Mouse (Mus musculus) G1E (cell line): Measurements from ENCODE around the gene Vmn1r10. TPM values are rescaled to one million over a fixed set of nuclear protein-coding genes. Genes with fewer than 3 reads are reported as not detected.

Experiments used
- ATAC-seq: 2 replicates; pipeline ENCODE4 v1.8.0; 2016; ENCODE audit warnings: mild to moderate bottlenecking; ENCODE audit not compliant: insufficient number of reproducible peaks, poor library complexity, low FRiP score, severe bottlenecking; ENCODE audit errors: extremely low read depth
- DNase-seq: peaks from one replicate; pipeline ENCODE4 v3.0.0; 2012; ENCODE audit warnings: low spot score
- H3K27me3 ChIP-seq: 2 replicates; pipeline ENCODE4 v1.6.1; 2012; ENCODE audit warnings: mild to moderate bottlenecking, low read length, inconsistent platforms; ENCODE audit not compliant: insufficient read depth
- H3K36me3 ChIP-seq: replicated peaks from 2 replicates; pipeline ENCODE3; 2012; ENCODE audit warnings: mild to moderate bottlenecking, inconsistent platforms
- H3K4me1 ChIP-seq: 2 replicates; pipeline ENCODE4 v1.6.1; 2012; ENCODE audit warnings: low read depth, low read length, inconsistent platforms, mixed read lengths; ENCODE audit not compliant: insufficient read depth
- H3K4me3 ChIP-seq: 2 replicates; pipeline ENCODE4 v1.5.1; 2012; ENCODE audit warnings: low read depth, mild to moderate bottlenecking, inconsistent platforms, low read length, moderate library complexity, mixed read lengths
- H3K9me3 ChIP-seq: replicated peaks from 2 replicates; pipeline ENCODE4 v1.6.1; 2012; ENCODE audit warnings: inconsistent platforms
- CTCF ChIP-seq: IDR thresholded peaks from 2 replicates; pipeline ENCODE4 v1.5.1; 2012; ENCODE audit warnings: low read depth, low read length, inconsistent platforms, mixed read lengths
- GATA1 ChIP-seq: IDR thresholded peaks from 2 replicates; pipeline ENCODE4 v1.6.1; 2012; ENCODE audit warnings: borderline replicate concordance, low read length, inconsistent platforms, mixed read lengths
- GATA2 ChIP-seq: IDR thresholded peaks from 2 replicates; pipeline ENCODE4 v1.6.1; 2012; ENCODE audit warnings: low read depth, low read length, inconsistent platforms, borderline replicate concordance
- POLR2AphosphoS5 ChIP-seq: IDR thresholded peaks from 2 replicates; pipeline ENCODE4 v1.6.1; 2012; ENCODE audit warnings: low read depth, low read length, inconsistent platforms; ENCODE audit not compliant: insufficient replicate concordance
- TAL1 ChIP-seq: conservative IDR thresholded peaks from 2 replicates; pipeline ENCODE4 v1.6.1; 2012; ENCODE audit warnings: low read depth, low read length, inconsistent platforms, mixed read lengths
- polyA plus RNA-seq: library from polyadenylated mRNA; stranded (reverse); fragments of >175 nt; gene quantifications from 2 replicates; pipeline ENCODE4 v1.2.3, GENCODE M21; 2012
- total RNA-seq, 2 experiments: library from RNA; stranded (forward) in 1 of 2; stranded (reverse) in 1 of 2; fragments of 200-1000 nt in 1 of 2; fragments of >200 nt in 1 of 2; fragmentation: Nextera tagmentation in 1 of 2; gene quantifications; 2 replicates each; pipeline ENCODE4 v1.2.3; 2014 to 2017

Vmn1r10 gene
- total RNA-seq (2014; fragmentation: Nextera tagmentation) (not detected in 2 replicates), total RNA-seq (2017) (0.12 TPM in 1 of 2 replicates, not detected in the other), polyA plus RNA-seq (not detected in 2 replicates)

DNA sequence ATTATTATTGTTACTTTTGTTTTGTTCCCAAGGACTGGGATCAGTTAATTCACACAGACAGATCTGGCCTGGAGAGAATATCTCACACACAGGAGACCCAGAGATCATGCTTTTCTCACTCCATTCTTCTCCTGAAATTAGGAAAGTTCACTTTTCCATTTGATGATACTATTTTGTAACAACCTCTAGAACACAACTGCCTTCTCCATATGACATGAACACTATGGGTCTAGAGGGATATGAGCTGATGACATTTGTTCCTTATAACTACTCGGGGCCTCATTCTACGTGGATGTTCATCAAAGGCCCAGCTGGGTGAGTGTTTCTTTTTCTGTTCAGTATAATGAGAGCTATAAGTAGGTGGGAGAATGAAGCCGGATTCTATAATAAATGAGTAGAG lies at the start of gene Vmn1r10:
Vmn1r10 (plus strand) TSS at position 301 of the 400 bp plus-strand sequence.
- Histone ChIP-seq H3K36me3 (no peaks in the 10 kb centered on the region), H3K4me3 (no peak within 1 kb of the TSS), H3K9me3 (no peaks in the 10 kb centered on the region), H3K27me3 (no peaks in the 10 kb centered on the region), H3K4me1 (no peaks in the 10 kb centered on the region)
- no peak for ATAC-seq
- TF ChIP-seq POLR2AphosphoS5 (no peak), GATA1 (no peak), CTCF (no peak), GATA2 (no peak), TAL1 (no peak)
- DNase-seq, result no peak

GRCm38 (mm10) chr6:57063730-57064129 lies 45.5 kb upstream of the Vmn1r10 start:
- H3K9me3 ChIP-seq, result no peaks in the 10 kb centered on the region
- no peaks in the 10 kb centered on the region for H3K36me3 ChIP-seq
- H3K4me1 ChIP-seq, result no peaks in the 10 kb centered on the region
- H3K27me3 ChIP-seq, result no peaks in the 10 kb centered on the region
- TF ChIP-seq TAL1 (no peak), CTCF (0 out of 2 replicates have a peak, but pooled peaks have one; percentile 7), GATA1 (no peak)
- ATAC-seq, result peak; percentile 66
- no peak for DNase-seq
- H3K4me3 ChIP-seq, result no peak overlapping the region

DNA sequence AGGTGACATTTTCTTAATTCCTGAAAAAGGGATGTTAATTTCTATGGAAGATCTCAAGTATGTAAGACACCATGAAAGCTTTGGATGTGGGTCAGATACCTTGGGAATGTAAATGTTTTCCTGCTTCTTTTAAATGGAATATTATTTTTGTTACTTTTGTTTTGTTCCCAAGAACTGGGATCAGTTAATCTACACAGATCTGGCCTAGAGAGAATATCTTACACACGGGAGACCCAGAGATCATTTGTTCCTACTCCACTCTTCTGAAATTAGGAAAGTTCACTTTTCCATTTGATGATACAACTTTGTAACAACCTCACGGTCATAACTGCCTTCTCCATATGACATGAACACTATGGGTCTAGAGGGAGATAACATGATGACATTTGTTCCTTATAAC lies 42.8 kb upstream of the Vmn1r10 start, which contains the start of gene Vmn1r9:
Vmn1r9 (plus strand) TSS at position 301 of the 400 bp plus-strand sequence.
- Histone ChIP-seq H3K4me1 (no peaks in the 10 kb centered on the region), H3K36me3 (no peaks in the 10 kb centered on the region), H3K9me3 (no peaks in the 10 kb centered on the region), H3K4me3 (no peak within 1 kb of the TSS), H3K27me3 (no peaks in the 10 kb centered on the region)
- no peak for TF ChIP-seq GATA2
- TF ChIP-seq TAL1, result no peak
- TF ChIP-seq POLR2AphosphoS5, result no peak
- no peak for TF ChIP-seq CTCF
- TF ChIP-seq GATA1, result no peak
- DNase-seq (no peak), ATAC-seq (no peak)

DNA sequence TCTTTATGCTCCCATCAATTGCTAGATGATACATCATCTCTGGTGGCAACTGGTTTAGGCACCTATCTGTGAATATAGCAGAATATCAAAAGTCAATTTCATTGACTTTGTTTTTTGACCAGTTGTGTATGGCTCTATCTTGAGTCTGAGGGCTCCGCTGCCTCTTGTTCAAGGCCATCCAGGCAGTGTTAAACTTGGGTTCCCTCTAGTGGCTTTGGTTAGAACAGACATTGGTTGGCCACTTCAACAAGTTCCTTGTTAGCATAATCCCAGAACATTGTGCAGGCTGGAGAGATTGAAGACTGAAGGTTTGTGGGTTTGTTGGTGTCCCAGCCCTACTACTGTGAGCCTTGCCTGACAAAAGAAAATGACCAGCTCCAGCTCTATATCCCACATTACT lies 2.9 kb upstream of the Vmn1r10 start:
- Histone ChIP-seq H3K36me3 (no peaks in the 10 kb centered on the region), H3K4me1 (no peaks in the 10 kb centered on the region), H3K9me3 (no peaks in the 10 kb centered on the region), H3K27me3 (no peaks in the 10 kb centered on the region), H3K4me3 (no peak overlapping the region)
- ATAC-seq, result peak; percentile 40
- peak; percentile 2 for DNase-seq
- TF ChIP-seq POLR2AphosphoS5 (no peak), GATA1 (no peak), CTCF (no peak), GATA2 (no peak), TAL1 (no peak)

- DNase-seq (no peak), ATAC-seq (no peak)
- H3K9me3 ChIP-seq, result no peaks in the 10 kb centered on the region
- H3K4me1 ChIP-seq, result no peaks in the 10 kb centered on the region
- TF ChIP-seq TAL1, result no peak
- TF ChIP-seq GATA2, result no peak
- no peak for TF ChIP-seq GATA1
- no peak for TF ChIP-seq CTCF
- TF ChIP-seq POLR2AphosphoS5, result no peak
- no peak within 1 kb of the TSS for H3K4me3 ChIP-seq
- H3K36me3 ChIP-seq, result no peaks in the 10 kb centered on the region
- no peaks in the 10 kb centered on the region for H3K27me3 ChIP-seq
These were observed 23.9 kb downstream of the Vmn1r10 start, which contains the start of gene Vmn1r11 for GRCm38 (mm10) chr6:57133155-57133554. Gene Vmn1r11, plus strand, starts transcription at chr6:57133455.

DNA sequence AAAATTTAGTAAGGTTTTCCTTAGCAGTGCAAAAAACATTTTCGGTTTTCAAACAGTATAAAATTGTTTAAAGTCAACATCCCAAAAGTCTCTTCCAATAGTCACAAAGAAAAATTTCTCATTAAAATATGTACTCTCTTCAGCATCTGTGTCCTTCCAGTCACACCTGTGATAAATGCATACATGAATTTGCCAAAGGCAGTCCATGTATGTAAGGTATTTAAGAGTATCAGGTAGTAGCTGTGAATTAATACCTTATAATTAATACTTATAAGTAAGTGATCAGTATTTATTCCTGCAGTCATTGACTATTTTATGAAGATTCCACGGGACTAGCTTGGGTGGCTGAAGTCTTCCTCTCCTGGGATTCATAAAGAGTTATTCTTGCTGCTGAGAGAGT lies 47.4 kb downstream of the Vmn1r10 start, which contains the start of gene Vmn1r12:
Vmn1r12 (plus strand) TSS at position 301 of the 400 bp plus-strand sequence.
- Histone ChIP-seq H3K9me3 (no peaks in the 10 kb centered on the region), H3K27me3 (no peaks in the 10 kb centered on the region), H3K4me1 (no peaks in the 10 kb centered on the region), H3K36me3 (no peaks in the 10 kb centered on the region), H3K4me3 (no peak within 1 kb of the TSS)
- DNase-seq, result no peak
- TF ChIP-seq GATA2 (no peak), GATA1 (no peak), CTCF (no peak), TAL1 (no peak), POLR2AphosphoS5 (no peak)
- ATAC-seq, result no peak

Other genes starting within 250 kb of the Vmn1r10 start
- gene Nt5c3, start 185.5 kb upstream of the Vmn1r10 start, total RNA-seq (2014; fragmentation: Nextera tagmentation), result 274 and 280 TPM in 2 replicates
- gene Nt5c3, start 185.5 kb upstream of the Vmn1r10 start, total RNA-seq (2017), result 292 and 317 TPM in 2 replicates
- gene Nt5c3, start 185.5 kb upstream of the Vmn1r10 start, polyA plus RNA-seq, result 120 and 122 TPM in 2 replicates
- 2.6 TPM in 1 of 2 replicates, not detected in the other for gene Vmn1r4, start 185.4 kb upstream of the Vmn1r10 start, total RNA-seq (2014; fragmentation: Nextera tagmentation)
- gene Vmn1r4, start 185.4 kb upstream of the Vmn1r10 start, total RNA-seq (2017), result 0.87 and 1.9 TPM in 2 replicates
- gene Vmn1r4, start 185.4 kb upstream of the Vmn1r10 start, polyA plus RNA-seq, result not detected in 2 replicates
- gene Vmn1r5, start 139.2 kb upstream of the Vmn1r10 start, total RNA-seq (2014; fragmentation: Nextera tagmentation), result not detected in 2 replicates
- gene Vmn1r5, start 139.2 kb upstream of the Vmn1r10 start, total RNA-seq (2017), result 0.05 and 0.12 TPM in 2 replicates
- not detected in 2 replicates for gene Vmn1r5, start 139.2 kb upstream of the Vmn1r10 start, polyA plus RNA-seq
- gene Vmn1r6, start 112.2 kb upstream of the Vmn1r10 start, total RNA-seq (2014; fragmentation: Nextera tagmentation), result not detected in 2 replicates
- 0.05 and 0.06 TPM in 2 replicates for gene Vmn1r6, start 112.2 kb upstream of the Vmn1r10 start, total RNA-seq (2017)
- gene Vmn1r6, start 112.2 kb upstream of the Vmn1r10 start, polyA plus RNA-seq, result not detected in 2 replicates
- gene Vmn1r7, start 84.1 kb upstream of the Vmn1r10 start, total RNA-seq (2014; fragmentation: Nextera tagmentation), result not detected in 2 replicates
- 0.23 and 0.38 TPM in 2 replicates for gene Vmn1r7, start 84.1 kb upstream of the Vmn1r10 start, total RNA-seq (2017)
- not detected in 2 replicates for gene Vmn1r7, start 84.1 kb upstream of the Vmn1r10 start, polyA plus RNA-seq
- not detected in 2 replicates for gene Vmn1r8, start 77.2 kb upstream of the Vmn1r10 start, total RNA-seq (2014; fragmentation: Nextera tagmentation)
- 0.16 TPM in 1 of 2 replicates, not detected in the other for gene Vmn1r8, start 77.2 kb upstream of the Vmn1r10 start, total RNA-seq (2017)
- gene Vmn1r8, start 77.2 kb upstream of the Vmn1r10 start, polyA plus RNA-seq, result not detected in 2 replicates
- gene Vmn1r9, start 42.7 kb upstream of the Vmn1r10 start, total RNA-seq (2014; fragmentation: Nextera tagmentation), result not detected in 2 replicates
- 0.06 and 0.76 TPM in 2 replicates for gene Vmn1r9, start 42.7 kb upstream of the Vmn1r10 start, total RNA-seq (2017)
- gene Vmn1r9, start 42.7 kb upstream of the Vmn1r10 start, polyA plus RNA-seq, result not detected in 2 replicates
- not detected in 2 replicates for gene Vmn1r11, start 24.0 kb downstream of the Vmn1r10 start, total RNA-seq (2014; fragmentation: Nextera tagmentation)
- 0.12 TPM in 1 of 2 replicates, not detected in the other for gene Vmn1r11, start 24.0 kb downstream of the Vmn1r10 start, total RNA-seq (2017)
- not detected in 2 replicates for gene Vmn1r11, start 24.0 kb downstream of the Vmn1r10 start, polyA plus RNA-seq
- gene Vmn1r12, start 47.5 kb downstream of the Vmn1r10 start, total RNA-seq (2014; fragmentation: Nextera tagmentation), result not detected in 2 replicates
- under 0.01 and 0.05 TPM in 2 replicates for gene Vmn1r12, start 47.5 kb downstream of the Vmn1r10 start, total RNA-seq (2017)
- gene Vmn1r12, start 47.5 kb downstream of the Vmn1r10 start, polyA plus RNA-seq, result not detected in 2 replicates
- not detected in 2 replicates for gene Vmn1r13, start 93.8 kb downstream of the Vmn1r10 start, total RNA-seq (2014; fragmentation: Nextera tagmentation)
- gene Vmn1r13, start 93.8 kb downstream of the Vmn1r10 start, total RNA-seq (2017), result under 0.01 and 0.33 TPM in 2 replicates
- not detected in 2 replicates for gene Vmn1r13, start 93.8 kb downstream of the Vmn1r10 start, polyA plus RNA-seq
- gene Vmn1r14, start 122.2 kb downstream of the Vmn1r10 start, total RNA-seq (2014; fragmentation: Nextera tagmentation), result not detected in 2 replicates
- 0.06 and 0.22 TPM in 2 replicates for gene Vmn1r14, start 122.2 kb downstream of the Vmn1r10 start, total RNA-seq (2017)
- gene Vmn1r14, start 122.2 kb downstream of the Vmn1r10 start, polyA plus RNA-seq, result not detected in 2 replicates
- gene Vmn1r15, start 148.5 kb downstream of the Vmn1r10 start, total RNA-seq (2014; fragmentation: Nextera tagmentation), result not detected in 2 replicates
- 0.38 TPM in 1 of 2 replicates, not detected in the other for gene Vmn1r15, start 148.5 kb downstream of the Vmn1r10 start, total RNA-seq (2017)
- not detected in 2 replicates for gene Vmn1r15, start 148.5 kb downstream of the Vmn1r10 start, polyA plus RNA-seq
- not detected in 2 replicates for gene Vmn1r16, start 220.0 kb downstream of the Vmn1r10 start, total RNA-seq (2014; fragmentation: Nextera tagmentation)
- gene Vmn1r16, start 220.0 kb downstream of the Vmn1r10 start, total RNA-seq (2017), result 0.05 and 0.06 TPM in 2 replicates
- gene Vmn1r16, start 220.0 kb downstream of the Vmn1r10 start, polyA plus RNA-seq, result not detected in 2 replicates